Mouse (Mus musculus) right cerebral cortex, postnatal 36 days (tissue): ENCODE data around the gene Parp1.
"Not testable (repeated sequence)": the region's sequence is repeated elsewhere in the genome, so short reads cannot be mapped to it uniquely, and the experiment has no call there.

ENCODE experiments used
- DNase-seq, 2 experiments: peaks; one replicate each; pipeline ENCODE4 v3.0.0; 2022; ENCODE audit warnings: low spot score in 2 of 2, mixed read lengths in 1 of 2

Parp1 gene

DNA sequence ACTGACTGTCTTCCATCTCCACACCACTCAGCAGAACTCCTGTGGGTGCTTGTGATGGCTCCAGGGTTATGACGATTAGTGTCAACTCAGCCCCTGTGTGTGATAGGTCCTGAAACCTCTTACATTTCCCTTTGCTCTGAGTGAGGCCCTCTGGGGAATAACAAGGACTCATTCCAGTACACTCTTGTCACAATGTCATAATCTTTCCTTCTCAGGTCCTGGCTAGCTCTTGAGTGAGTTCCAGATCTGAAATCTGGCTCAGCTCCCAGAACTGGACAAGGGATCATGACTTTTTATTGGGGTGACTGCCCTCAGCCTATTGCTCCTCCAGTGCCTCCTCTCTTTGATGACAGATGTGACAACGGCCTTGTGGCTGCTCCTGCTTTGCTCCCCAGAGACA, 57.4 kb downstream of the Parp1 start:
- no peak for DNase-seq

DNA sequence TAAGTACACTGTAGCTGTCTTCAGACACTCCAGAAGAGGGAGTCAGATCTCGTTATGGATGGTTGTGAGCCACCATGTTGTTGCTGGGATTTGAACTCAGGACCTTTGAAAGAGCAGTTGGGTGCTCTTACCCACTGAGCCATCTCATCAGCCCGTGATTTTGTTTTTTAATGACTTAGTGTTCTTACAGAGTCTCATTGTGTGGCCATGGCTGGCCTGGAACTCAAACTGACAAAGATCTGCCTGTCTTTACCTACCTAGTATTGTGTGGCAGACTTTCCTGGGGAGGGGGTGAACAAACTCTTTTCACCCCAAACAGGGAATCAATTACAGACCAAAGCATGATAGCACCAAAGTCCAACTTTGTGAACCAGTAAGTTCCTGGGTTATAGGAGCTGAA, 69.1 kb downstream of the Parp1 start:
- DNase-seq: not testable (repeated sequence)

DNA sequence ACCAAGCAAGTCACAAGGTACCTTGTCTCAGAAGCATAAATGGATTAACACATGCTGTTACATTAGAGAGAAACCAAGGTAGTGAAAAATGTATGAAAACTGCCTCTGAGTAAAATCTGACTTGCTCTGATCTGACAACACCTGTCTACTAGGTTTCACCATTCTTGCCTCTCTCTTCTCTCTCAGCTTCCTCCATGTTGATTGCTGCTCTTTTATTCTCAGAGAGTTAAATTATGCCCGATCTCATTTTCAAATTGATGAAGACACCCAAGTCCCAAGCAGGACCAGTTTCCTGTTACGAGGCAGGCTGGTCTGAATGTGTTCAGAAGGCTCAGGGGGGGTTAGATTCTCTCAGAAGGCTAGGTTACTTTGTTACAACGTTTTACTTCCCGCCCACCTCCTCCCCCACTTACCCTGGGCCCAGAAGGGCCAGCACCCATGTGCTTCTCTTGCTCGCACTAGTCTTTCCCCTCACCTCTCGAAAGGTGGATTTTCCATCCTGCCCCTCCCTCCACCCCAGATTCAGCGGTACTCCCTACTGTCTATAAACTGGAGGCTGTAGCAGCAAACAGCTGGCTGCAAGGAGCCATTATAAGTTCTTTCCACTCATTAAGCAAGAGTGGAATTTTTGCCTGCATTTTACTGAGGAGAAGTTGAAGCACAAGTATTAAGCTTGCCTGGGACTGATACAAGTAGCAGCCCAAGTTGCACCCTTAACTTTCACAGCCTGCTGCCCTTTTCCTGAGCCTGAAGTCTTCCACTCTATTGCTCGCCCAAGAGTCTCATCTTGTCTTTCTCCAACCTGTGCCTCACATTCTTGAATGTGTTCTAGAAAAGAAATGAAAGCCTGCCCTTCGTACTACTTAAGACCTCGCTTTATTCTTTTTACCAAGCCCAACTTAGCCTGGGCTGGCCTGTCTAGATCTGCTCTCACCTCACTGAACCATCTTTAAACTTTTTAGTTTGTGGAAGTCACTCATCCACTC, 71.0 kb downstream of the Parp1 start:
- DNase-seq: no peak

DNA sequence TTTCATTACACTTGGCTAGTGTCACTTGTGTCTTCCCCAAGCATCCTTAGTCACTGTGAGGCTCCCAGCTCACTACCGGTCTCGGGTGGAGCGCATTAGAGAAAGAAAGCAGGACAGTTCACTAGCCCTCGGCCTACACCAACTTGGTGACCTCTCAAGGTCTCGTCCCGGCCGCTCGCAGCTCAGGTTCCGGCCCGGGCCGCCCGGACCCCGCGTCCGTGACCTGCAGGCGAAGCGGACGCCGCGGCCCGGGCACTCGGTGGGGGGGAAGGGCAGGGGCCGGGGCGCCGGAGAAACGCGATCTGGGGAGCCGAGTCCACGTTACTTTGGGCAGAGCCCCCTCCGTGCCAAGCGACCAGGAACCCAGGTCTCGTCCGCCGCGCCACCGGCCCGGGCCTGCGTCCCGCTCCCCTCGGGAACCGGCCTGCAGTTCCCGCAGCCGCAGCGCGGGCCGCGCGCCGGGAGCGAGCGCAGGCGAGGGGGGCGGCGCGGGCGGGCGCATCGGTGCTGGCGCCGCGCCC, 71.9 kb downstream of the Parp1 start:
- peak in 1 of 2 experiments; percentile 1 for DNase-seq

DNA sequence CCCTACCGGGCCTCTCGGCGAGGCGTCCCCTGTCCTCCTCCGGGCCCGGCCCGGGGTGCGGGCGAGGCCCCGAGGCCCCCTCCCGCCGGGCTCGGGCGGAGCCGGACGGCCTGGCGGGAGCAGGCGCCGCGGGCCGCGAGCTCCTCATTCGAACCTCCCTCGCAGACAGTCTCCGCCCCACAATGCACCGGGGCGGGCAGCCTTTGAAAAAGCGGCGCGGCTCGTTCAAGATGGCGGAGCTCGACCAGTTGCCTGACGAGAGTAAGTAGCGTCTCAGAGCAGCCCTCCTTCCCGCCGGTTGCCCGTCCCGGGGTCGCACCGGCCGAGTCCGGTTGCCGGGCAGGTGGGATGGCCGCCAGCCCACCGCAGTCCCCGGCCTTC, 72.4 kb downstream of the Parp1 start, which contains the start of gene Lin9:
Lin9 (plus strand) TSS at position 14 of the 381 bp plus-strand sequence.
- peak; percentile 79 to 84 for DNase-seq

DNA sequence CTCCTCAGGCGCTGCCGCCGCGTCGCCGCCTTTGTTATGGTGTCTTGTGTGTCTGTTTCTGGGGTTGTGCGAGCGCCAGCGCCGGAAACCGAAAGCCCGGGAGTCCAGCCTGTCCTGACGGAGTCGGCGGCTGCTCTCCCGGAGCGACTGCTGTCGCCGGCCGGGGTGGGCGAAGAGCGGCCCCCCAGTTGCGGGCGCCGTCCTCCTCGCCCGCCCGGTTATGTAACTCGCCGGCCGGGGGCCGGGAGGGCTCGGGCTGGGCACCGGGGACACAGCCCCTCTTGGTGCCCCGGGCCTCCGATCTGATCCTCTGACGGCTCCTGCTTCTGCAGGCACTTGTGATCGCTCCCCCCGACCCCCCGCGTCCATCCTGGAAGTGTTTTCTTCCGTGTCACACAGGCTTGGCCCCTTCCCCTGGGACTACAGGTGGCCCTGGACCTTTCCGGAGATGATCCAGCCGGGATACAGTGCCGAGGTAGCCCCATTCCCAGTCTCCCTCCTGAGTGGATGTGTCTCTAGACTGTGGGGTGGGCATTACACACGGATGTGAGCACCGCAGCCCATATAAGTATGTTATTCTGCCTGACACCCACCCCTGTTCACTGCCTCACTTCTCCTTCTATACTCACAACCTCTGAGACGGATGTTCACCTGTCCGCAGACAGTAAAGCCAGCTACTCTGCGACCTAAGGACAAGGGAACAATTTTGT, 72.9 kb downstream of the Parp1 start:
- DNase-seq: no peak

DNA sequence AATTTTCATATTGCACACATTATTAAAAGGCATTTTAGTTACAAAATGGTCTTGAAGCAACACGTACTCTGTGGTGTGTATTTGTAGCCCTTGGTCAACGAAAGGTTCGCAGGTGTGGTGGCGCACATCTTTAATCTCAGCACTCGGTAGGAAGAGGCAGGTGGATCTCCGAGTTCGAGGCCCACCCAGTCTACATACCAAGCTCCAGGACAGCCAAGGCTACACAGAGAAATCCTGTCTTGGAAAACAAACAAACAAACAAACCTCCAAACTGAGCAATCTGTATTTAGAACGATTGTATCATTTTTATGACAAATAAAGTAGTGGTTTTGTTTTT, 73.5 kb downstream of the Parp1 start:
- no peak for DNase-seq
